Mouse (Mus musculus) heart, embryonic 14.5 days (tissue): Measurements from ENCODE around the gene Eif6. TPM values are rescaled to one million over a fixed set of nuclear protein-coding genes. Genes with fewer than 3 reads are reported as not detected.

ENCODE experiments used
- ATAC-seq: fragments of 200-750 bp; cut with Nextera tagmentation; 2 replicates; pipeline ENCODE4 v1.8.0; 2017; ENCODE audit warnings: low read depth, moderate TSS enrichment; ENCODE audit not compliant: insufficient number of reproducible peaks, insufficient read depth, low FRiP score
- H3K27ac ChIP-seq, 2 experiments: fragments of 200-500 bp in 1 of 2; fragments of 300-500 bp in 1 of 2; sonication (generic) in 1 of 2; replicated peaks in 1 of 2; 2 replicates each; pipeline ENCODE4 v1.5.1; 2012 to 2014; ENCODE audit warnings: low read depth in 2 of 2, low read length in 2 of 2, control low read depth in 1 of 2, mild to moderate bottlenecking in 1 of 2, mixed read lengths in 1 of 2; ENCODE audit not compliant: control insufficient read depth in 1 of 2, insufficient read depth in 1 of 2
- H3K27me3 ChIP-seq: fragments of 300-500 bp; sonication (generic); 2 replicates; pipeline ENCODE4 v1.6.1; 2014; ENCODE audit warnings: mild to moderate bottlenecking, low read length, control low read depth; ENCODE audit not compliant: control insufficient read depth, insufficient read depth
- H3K36me3 ChIP-seq: fragments of 300-500 bp; sonication (generic); 2 replicates; pipeline ENCODE4 v1.6.1; 2014; ENCODE audit warnings: mild to moderate bottlenecking, control low read depth, low read length, mixed read lengths; ENCODE audit not compliant: control insufficient read depth, insufficient read depth
- H3K4me1 ChIP-seq, 2 experiments: fragments of 200-500 bp in 1 of 2; fragments of 300-500 bp in 1 of 2; sonication (generic) in 1 of 2; 2 replicates each; pipeline ENCODE4 v1.6.1; 2012 to 2014; ENCODE audit warnings: low read length in 2 of 2, control low read depth in 1 of 2, mixed read lengths in 1 of 2; ENCODE audit not compliant: control insufficient read depth in 2 of 2, insufficient read depth in 2 of 2
- H3K4me2 ChIP-seq: fragments of 300-500 bp; sonication (generic); 2 replicates; pipeline ENCODE4 v1.6.1; 2014; ENCODE audit warnings: mild to moderate bottlenecking, low read length
- H3K4me3 ChIP-seq, 2 experiments: fragments of 200-500 bp in 1 of 2; fragments of 300-500 bp in 1 of 2; sonication (generic) in 1 of 2; 2 replicates each; pipeline ENCODE4 v1.5.1; 2012 to 2014; ENCODE audit warnings: low read length in 2 of 2, mild to moderate bottlenecking in 2 of 2, control low read depth in 1 of 2, low read depth in 1 of 2, moderate library complexity in 1 of 2; ENCODE audit not compliant: control insufficient read depth in 1 of 2, insufficient read depth in 1 of 2
- H3K9ac ChIP-seq: fragments of 300-500 bp; sonication (generic); 2 replicates; pipeline ENCODE4 v1.6.1; 2014; ENCODE audit warnings: mild to moderate bottlenecking, low read length
- H3K9me3 ChIP-seq: fragments of 300-500 bp; sonication (generic); 2 replicates; pipeline ENCODE4 v1.6.1; 2016; ENCODE audit warnings: low read length, control low read depth; ENCODE audit not compliant: control insufficient read depth
- WGBS: fragments of 180-500 bp; shearing (Covaris S2); extraction: QIAGEN DNeasy Blood & Tissue Kit; methylation state at CpG from one replicate; pipeline ENCODE4 v1.1.7; 2014; 5-methylcytosine and 5-hydroxymethylcytosine counted together
- polyA plus RNA-seq: library from polyadenylated mRNA; unstranded; fragments of >200 nt; fragmentation: Nextera tagmentation; extraction: Ambion mirVana; gene quantifications from 2 replicates; pipeline ENCODE4 v1.2.1, GENCODE M21; 2014

The Eif6 gene
- polyA plus RNA-seq = 115 and 130 TPM in 2 replicates

DNA sequence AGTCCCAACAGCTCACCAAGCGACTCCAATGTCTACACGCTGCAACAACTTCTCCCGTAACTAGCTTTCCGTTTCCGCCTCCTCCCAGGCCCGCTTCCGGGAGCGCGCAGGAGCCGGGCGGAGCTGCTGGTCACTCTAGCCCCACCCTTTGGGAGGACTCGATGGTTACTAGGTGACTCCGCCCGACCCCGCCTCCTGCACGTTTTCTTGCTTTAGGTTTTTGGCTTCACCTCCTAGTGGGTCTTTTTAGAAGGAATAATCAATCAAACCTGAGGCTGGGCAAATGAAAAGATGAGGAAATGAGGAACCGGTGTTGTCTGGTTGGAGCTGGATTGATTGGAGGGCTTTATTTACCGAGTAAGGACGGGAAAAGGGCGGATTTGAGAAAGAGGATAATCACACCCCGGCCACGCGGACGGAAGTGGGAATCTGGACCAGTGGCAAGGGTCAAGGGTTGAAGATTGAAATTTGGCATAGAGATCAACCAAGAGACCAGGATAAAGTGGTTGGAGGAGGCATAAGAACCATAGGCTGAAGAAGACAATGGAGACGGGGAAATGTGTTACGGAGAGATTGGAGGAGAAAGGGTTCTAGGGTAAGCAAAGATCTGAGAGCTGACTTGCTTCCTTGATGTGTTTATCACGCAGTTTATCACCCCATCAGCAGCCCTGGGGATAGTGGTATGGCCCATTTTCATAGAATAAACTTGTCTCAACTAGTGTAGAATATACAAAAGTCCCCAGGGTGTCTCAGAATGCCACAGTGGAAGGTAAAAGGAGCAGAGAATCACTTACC is at the start of gene Eif6:
Gene Eif6 (minus strand): TSS at position 296 of the 795 bp plus-strand sequence.
- H3K27ac ChIP-seq = peak within 1 kb of the TSS; percentile 67 to 85
- WGBS = 4% methylated on average over 27 of the region's 27 CpGs
- peak within 1 kb of the TSS; percentile 78 for H3K4me2 ChIP-seq
- H3K4me1 ChIP-seq = peaks cover 3 to 16% of the 10 kb centered on the region in 2 experiments; a peak in 3 of 4 replicates
- no peaks in the 10 kb centered on the region for H3K9me3 ChIP-seq
- H3K36me3 ChIP-seq = peaks cover 24% of the 10 kb centered on the region
- no peaks in the 10 kb centered on the region for H3K27me3 ChIP-seq
- peak within 1 kb of the TSS; percentile 70 to 73 for H3K4me3 ChIP-seq
- H3K9ac ChIP-seq = peak within 1 kb of the TSS; percentile 89
- peak; percentile 90 for ATAC-seq

DNA sequence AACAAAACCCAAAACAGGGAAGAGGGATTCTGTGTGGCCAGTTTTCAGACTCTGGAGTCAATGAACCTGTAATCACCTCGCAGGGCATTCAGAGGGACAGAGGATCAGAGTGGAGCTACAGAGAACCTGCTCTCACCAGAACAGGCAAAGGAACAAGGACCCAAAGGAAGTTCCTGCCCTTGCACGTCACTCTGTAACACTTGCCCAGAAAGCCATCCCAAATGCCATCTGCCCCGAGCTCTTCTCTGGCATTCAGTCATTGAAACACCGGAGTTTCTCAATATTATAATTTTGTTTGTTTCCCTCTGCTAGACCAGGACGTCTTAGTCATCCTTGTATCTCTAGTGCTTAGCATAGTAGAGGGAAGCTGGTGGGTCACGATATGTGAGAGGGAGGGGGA is 46.9 kb upstream of the Eif6 start:
- Histone ChIP-seq H3K4me2 (no peak overlapping the region), H3K27me3 (no peaks in the 10 kb centered on the region), H3K4me1 (no peaks in the 10 kb centered on the region), H3K9ac (no peak overlapping the region), H3K9me3 (no peaks in the 10 kb centered on the region), H3K27ac (no peak overlapping the region), H3K4me3 (no peak overlapping the region), H3K36me3 (peaks cover 70% of the 10 kb centered on the region)
- 83% methylated on average over 6 of the region's 6 CpGs for WGBS
- no peak for ATAC-seq

DNA sequence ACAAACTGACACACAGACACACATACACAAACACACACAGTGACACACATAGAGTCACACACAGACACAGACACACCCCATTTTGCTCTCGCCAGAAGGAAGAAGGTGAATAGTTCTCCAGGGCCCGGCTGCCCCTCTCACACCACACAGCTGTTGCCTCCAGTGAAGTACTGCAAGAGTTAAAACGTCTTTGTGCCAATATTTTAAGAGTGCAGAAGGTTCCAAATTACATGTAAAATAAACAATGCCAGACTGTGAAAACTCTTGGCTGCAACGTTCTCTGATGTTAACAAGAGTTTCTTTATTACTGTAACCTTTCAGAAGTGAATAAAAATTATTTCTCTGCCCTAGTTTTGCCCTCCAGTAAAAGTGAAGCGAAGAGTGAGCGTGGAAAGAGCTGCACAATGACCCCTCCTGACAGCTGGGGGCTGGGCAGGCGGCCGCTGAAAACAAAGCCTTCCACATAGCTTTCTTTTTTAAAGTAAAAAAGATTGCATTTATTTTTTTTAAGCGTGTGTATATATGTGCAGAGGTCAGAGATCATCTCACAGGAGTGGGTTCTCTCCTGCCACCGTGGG is 46.3 kb upstream of the Eif6 start:
- Histone ChIP-seq H3K4me3 (no peak overlapping the region), H3K9me3 (no peaks in the 10 kb centered on the region), H3K4me2 (no peak overlapping the region), H3K36me3 (peaks cover 73% of the 10 kb centered on the region), H3K4me1 (no peaks in the 10 kb centered on the region), H3K27me3 (no peaks in the 10 kb centered on the region), H3K27ac (no peak overlapping the region), H3K9ac (no peak overlapping the region)
- 73% methylated on average over 10 of the region's 10 CpGs for WGBS
- ATAC-seq = no peak

GRCm38 (mm10) chr2:155872486-155872885 is 45.8 kb upstream of the Eif6 start:
- ATAC-seq = no peak
- Histone ChIP-seq H3K4me2 (no peak overlapping the region), H3K9me3 (no peaks in the 10 kb centered on the region), H3K4me3 (no peak overlapping the region), H3K4me1 (no peaks in the 10 kb centered on the region), H3K27ac (no peak overlapping the region), H3K9ac (no peak overlapping the region), H3K36me3 (peaks cover 73% of the 10 kb centered on the region), H3K27me3 (no peaks in the 10 kb centered on the region)
- 73% methylated on average over 8 of the region's 8 CpGs for WGBS

DNA sequence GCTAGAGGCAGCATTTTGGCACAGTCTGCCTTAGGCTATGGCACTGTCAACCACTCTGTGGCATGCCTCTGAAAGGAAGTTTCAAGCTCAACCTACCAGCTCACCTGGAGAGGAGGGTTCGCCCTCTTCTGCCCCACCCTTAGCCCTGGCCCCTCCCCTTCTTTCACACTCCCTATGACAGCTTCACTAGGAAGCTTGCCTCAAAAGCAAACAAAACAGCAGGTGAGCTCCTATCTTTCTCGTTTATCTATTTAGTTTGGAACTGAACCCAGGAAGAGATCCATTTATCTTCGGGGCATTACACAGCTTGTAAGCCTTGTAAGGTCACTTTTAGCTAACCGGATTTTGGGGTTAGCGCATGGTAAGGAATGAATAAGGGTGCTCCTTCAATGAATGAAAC is 43.0 kb upstream of the Eif6 start:
- ATAC-seq = no peak
- Histone ChIP-seq H3K36me3 (peaks cover 50% of the 10 kb centered on the region), H3K27ac (no peak overlapping the region), H3K9ac (no peak overlapping the region), H3K4me1 (no peaks in the 10 kb centered on the region), H3K4me3 (no peak overlapping the region), H3K9me3 (no peaks in the 10 kb centered on the region), H3K27me3 (no peaks in the 10 kb centered on the region), H3K4me2 (no peak overlapping the region)
- 66% methylated on average over 5 of the region's 5 CpGs for WGBS

GRCm38 (mm10) chr2:155868320-155868719 is 41.6 kb upstream of the Eif6 start:
- H3K27ac ChIP-seq = no peak overlapping the region
- no peak for ATAC-seq
- H3K4me2 ChIP-seq = no peak overlapping the region
- 94% methylated on average over 8 of the region's 8 CpGs for WGBS
- H3K36me3 ChIP-seq = peaks cover 44% of the 10 kb centered on the region
- no peaks in the 10 kb centered on the region for H3K4me1 ChIP-seq
- no peak overlapping the region for H3K4me3 ChIP-seq
- H3K9ac ChIP-seq = no peak overlapping the region
- H3K9me3 ChIP-seq = no peaks in the 10 kb centered on the region
- no peaks in the 10 kb centered on the region for H3K27me3 ChIP-seq

DNA sequence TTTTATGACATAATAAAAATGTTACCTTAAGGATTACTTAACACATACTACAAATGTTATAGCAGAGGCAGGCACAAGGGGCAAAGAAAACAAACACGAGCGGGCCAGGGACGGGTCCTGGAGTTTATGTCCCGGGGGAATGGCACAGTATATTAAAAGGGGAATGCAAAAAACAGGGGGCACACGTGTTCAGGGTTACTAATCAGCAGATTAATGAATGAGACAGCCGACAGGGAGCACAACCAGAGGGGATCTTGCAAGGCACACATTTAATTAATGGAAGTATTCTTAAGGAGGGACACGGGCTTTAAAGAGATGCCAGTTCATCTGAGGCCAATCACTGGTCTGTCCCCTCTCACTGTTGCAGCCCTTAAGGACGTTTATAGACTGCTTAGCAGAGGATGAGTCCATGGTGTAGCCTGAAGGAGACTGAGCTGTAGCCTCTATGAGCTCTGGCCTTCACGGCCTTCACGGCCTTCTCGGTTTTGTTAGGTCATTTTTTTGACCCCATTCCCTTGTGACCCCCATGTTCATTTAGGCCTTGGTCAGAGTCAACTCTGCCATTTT is 36.7 kb upstream of the Eif6 start:
- H3K27ac ChIP-seq = no peak overlapping the region
- H3K4me3 ChIP-seq = no peak overlapping the region
- no peaks in the 10 kb centered on the region for H3K4me1 ChIP-seq
- no peak overlapping the region for H3K9ac ChIP-seq
- 82% methylated on average over 11 of the region's 11 CpGs for WGBS
- H3K9me3 ChIP-seq = no peaks in the 10 kb centered on the region
- peaks cover 20% of the 10 kb centered on the region for H3K36me3 ChIP-seq
- ATAC-seq = no peak
- no peak overlapping the region for H3K4me2 ChIP-seq
- no peaks in the 10 kb centered on the region for H3K27me3 ChIP-seq
